Mouse (Mus musculus): ENCODE measurements at regions not wholly inside any gene's neighbourhood (a gene's known extent, or its start where the extent isn't known, plus 50 kb on each side); places are given as distances from the start of the nearest gene placed in this dataset.

- no peak for TF ChIP-seq USF1 (IDR thresholded peaks at IDR 0.05; ENCODE audit: low read depth)
- no peak for TF ChIP-seq POLR2A (IDR thresholded peaks at IDR 0.05; ENCODE audit: insufficient read length, low read depth)
- TF ChIP-seq MAX (IDR thresholded peaks at IDR 0.05; ENCODE audit: low read depth): no peak
- TF ChIP-seq TCF12 (IDR thresholded peaks at IDR 0.05; ENCODE audit: insufficient read depth, poor library complexity, severe bottlenecking): no peak
- no peak for TF ChIP-seq E2F4 (IDR thresholded peaks at IDR 0.05; ENCODE audit: insufficient read depth)
- no peak for TF ChIP-seq MYOG (IDR thresholded peaks at IDR 0.05; ENCODE audit: control insufficient read depth in 1 of 3, insufficient read depth in 1 of 3, insufficient read length in 2 of 3, low read depth in 2 of 3)
- TF ChIP-seq MYOD1 (IDR thresholded peaks at IDR 0.05; ENCODE audit: control insufficient read depth in 1 of 3, insufficient read length in 2 of 3, low read depth in 2 of 3): no peak
Observed at GRCm38 (mm10) chr9:50412986-50413385, 68.2 kb upstream of the Rpl10-ps3 start.
